Mouse (Mus musculus) spleen, adult 2 months (tissue): ENCODE results near the gene Cdh11.

Experiments used
- CTCF ChIP-seq: fragments of 200-500 bp; IDR thresholded peaks from 2 replicates; pipeline ENCODE4 v1.5.1; 2011; ENCODE audit warnings: mild to moderate bottlenecking, inconsistent platforms; ENCODE audit not compliant: insufficient read depth, insufficient read length, insufficient replicate concordance; ENCODE audit errors: extremely low read depth
- POLR2A ChIP-seq: fragments of 200-500 bp; IDR thresholded peaks from 2 replicates; pipeline ENCODE4 v1.6.1; 2011; ENCODE audit warnings: low read depth, low read length, inconsistent platforms

GRCm38 (mm10) chr8:102705376-102705905 lies 80.0 kb downstream of the Cdh11 start:
- TF ChIP-seq CTCF (no peak), POLR2A (no peak)
